Mouse (Mus musculus): Measurements from ENCODE around the gene Gm6525.

GRCm38 (mm10) chr3:84205650-84206049, 31.7 kb downstream of the Gm6525 start:
- TF ChIP-seq CTCF (IDR thresholded peaks at IDR 0.05) (no peak), EP300 (IDR thresholded peaks at IDR 0.05) (no peak)

All from lung, postnatal 0 days (tissue).